Mouse (Mus musculus): Measurements from ENCODE around the gene Sun1.

Gene Sun1

DNA sequence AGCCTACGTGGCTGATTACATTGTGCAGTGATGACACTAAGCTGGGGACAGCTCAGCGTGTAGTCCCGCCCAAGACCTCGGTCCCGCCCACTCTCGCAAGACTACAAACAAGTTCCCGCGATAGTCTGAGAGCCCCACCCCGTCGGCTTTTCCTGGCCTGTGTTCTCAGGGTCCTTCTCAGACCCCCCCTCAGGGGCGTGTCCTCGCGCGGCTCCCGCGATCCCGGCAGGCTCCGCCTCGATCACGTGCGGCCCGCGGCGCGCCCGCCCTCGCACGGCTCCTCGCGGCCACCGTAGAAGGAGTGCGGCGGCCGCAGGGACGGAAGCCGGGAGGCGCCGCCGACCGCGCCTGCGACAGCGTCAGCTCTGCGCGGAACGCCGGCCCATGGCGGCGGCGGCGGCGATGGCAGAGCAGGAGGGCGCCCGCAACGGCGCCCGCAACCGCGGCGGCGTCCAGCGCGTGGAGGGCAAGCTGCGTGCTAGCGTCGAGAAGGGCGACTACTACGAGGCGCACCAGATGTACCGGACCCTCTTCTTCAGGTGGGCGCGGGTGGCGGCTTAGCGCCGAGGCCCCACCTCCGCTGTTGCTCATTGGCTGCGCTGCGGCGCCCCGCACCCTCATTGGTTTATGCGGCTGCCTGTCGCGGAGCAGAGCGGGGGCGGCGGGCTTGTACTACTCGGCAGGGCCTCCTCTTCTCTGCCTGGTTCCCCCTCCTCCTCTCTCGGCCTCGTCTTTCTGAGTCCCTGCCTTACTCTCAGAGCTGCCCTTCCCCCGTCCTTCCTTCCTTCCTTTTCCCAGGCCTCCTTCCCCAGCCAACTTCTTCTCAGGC lies 51.9 kb downstream of the Sun1 start, which contains the start of gene Get4:
Get4 (plus strand) TSS at position 244 of the 829 bp plus-strand sequence.
- DNase-seq: peak; percentile 99

GRCm38 (mm10) chr5:139252910-139253245 lies 52.4 kb downstream of the Sun1 start:
- DNase-seq: no peak

DNA sequence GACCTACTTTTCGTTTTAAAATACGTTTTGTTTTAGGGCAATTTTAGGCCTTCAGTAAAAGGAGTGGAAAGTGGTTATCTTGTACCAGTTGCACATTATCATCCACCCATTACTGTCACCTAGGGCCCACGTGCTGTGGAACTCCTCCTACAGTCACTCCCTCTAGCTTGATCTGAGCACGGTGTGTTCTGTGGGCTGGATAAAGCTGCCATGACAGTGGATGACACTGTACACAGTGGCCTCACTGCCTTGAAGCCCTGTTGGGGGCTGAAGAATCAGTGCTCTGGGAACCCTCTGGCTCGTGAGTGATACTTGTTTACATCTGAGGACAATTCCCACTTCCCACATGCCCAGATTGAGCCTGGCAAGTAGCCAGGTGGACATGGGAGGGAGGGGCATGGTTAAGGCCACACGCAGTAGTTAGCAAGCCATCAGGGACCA lies 52.9 kb downstream of the Sun1 start:
- DNase-seq: no peak

GRCm38 (mm10) chr5:139254938-139255337 lies 54.5 kb downstream of the Sun1 start:
- no peak for DNase-seq

- DNase-seq: no peak
Measured at GRCm38 (mm10) chr5:139255777-139256176, 55.3 kb downstream of the Sun1 start.

- no peak for DNase-seq
Measured at GRCm38 (mm10) chr5:139256211-139256765, 55.9 kb downstream of the Sun1 start.

DNA sequence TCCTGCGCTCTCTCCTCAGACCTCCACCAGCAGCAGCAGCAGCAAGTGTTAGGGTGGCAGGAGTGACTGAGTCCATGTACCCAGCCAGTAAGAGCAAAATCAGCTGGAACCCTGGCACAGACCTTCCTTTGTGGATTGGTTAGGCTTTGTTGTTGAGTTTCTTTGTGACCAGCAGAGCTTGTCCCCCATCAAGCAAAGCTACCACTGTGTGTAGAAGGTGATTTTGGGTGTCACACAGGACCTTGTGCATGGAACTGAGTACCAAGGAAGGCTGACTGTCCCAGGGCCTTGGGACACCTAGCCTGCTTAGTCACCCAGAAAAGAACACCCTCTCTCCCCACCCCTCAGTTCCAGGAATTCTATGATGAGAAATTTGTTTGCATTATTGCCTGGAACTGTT lies 56.8 kb downstream of the Sun1 start:
- no peak for DNase-seq

GRCm38 (mm10) chr5:139257818-139258217 lies 57.4 kb downstream of the Sun1 start:
- no peak for DNase-seq

- DNase-seq: no peak
Measured at GRCm38 (mm10) chr5:139258371-139259035, 58.1 kb downstream of the Sun1 start.

GRCm38 (mm10) chr5:139259853-139260252 lies 59.4 kb downstream of the Sun1 start:
- no peak for DNase-seq

- DNase-seq: no peak
Measured at GRCm38 (mm10) chr5:139261403-139261802, 61.0 kb downstream of the Sun1 start.

DNA sequence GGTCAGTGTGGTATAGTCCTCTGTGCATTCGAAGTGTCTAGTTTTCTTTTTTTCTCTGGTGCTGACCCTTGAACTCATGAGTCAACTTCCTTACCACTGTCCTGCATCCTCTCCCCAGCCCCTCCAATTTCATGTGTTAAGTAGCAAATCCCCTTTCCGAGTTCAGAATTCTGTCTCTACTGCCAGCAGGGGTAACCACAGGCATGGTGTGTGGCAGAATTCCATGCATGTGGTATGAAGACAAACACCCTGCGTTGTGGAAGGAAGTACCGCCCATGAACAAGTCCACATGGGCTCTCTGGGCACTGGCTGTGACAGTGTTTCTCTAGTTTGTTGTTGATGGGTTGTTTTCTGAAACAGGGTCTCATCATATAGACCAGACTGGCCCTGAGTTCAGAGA lies 67.2 kb downstream of the Sun1 start:
- DNase-seq: no peak

GRCm38 (mm10) chr5:139270806-139271521 lies 70.5 kb downstream of the Sun1 start:
- no peak for DNase-seq

- DNase-seq: no peak
Measured at GRCm38 (mm10) chr5:139271994-139272554, 71.6 kb downstream of the Sun1 start.

- no peak for DNase-seq
Measured at GRCm38 (mm10) chr5:139277287-139277686, 76.8 kb downstream of the Sun1 start.

DNA sequence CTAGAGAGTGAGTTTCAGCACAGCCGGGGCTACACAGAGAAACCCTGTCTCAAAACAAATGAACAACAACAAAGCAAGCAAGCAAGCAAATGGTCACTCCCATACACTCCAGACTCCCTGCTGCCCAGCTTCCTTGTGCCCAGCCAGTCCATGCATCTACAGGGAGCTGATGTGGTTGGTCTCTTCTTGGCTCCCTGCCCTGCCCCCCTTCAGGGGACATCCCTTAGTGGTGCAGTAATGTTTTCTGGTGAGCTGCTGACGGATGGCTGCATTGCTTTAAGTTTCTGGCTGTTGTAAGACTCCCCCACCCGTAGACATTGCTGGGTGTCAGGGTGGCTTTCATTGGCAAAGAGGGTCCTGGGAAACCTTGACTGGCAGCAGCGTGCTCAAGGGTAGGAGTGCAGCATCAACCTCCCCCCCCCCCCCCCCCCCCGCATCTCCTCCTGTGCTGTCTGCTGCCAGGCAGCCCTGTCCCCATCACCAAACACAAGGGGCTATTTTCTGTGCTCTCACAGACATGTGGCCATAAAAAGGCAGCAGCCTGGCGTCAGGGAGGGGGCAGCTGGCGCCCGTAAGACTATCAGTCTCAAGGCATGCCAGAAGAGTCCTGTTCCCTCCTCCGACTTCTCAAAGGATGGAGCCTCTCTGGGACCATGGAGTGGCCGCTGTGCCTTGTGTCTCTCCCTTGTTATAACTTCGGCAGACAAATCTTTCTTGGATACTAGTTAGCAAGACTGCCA lies 81.1 kb downstream of the Sun1 start:
- no peak for DNase-seq

DNA sequence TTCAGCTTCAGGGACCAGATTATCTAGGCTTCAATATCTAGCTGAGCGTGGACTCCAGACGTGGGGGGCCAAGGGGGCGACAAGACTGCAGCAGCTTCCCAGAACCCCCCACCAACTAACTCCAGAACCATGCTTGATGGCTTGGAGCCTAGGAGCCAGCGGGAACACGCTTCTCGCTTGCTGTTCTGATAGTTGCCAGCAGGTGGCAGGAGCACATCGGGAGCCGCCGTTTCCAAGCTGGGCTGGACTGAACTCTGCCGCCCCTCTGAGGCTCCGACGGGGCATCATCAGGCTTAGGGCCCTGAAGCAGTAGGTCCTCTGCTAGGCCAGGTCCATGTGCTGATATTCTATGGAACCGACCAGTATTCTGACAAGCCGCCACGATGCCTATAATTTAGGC lies 81.8 kb downstream of the Sun1 start:
- DNase-seq: peak; percentile 70 to 88

DNA sequence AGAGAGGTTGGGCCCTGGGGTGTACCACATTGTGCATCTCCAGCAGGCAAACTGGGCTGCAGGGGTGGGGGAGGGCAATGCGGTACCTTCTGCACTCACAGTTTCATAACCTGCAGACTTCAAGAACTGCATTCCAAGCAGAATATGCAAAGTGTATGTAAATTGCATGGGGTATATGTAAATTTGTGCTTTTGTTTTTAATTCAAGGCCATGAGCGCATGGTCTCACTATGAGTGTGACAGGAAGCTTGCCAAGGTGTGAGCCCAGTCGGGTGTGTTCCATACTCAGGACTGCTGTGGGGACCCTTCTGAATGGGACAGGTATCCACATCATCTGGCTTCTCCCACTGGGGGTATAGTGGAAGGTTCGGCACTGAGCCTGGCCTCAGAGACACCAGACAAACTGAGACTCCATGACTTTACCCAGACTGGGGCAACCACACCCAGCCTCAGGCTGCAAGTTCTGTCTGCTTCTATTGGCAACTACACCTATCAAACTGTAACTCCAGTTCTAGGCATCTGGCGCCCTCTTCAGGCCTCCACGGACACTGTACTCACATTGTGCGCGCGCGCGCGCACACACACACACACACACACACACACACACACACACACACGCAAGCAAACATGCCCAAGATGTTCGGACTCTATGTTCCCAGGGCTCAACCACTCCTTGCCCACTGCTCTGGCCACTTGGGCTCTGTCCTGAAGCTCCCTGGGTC lies 83.2 kb downstream of the Sun1 start:
- DNase-seq: no peak

GRCm38 (mm10) chr5:139285383-139286067 lies 85.1 kb downstream of the Sun1 start:
- no peak for DNase-seq

- no peak for DNase-seq
Measured at GRCm38 (mm10) chr5:139286142-139286941, 85.9 kb downstream of the Sun1 start.
